Mouse (Mus musculus) heart, embryonic 11.5 days (tissue): Measurements from ENCODE around the gene Papolb. TPM values are rescaled to one million over a fixed set of nuclear protein-coding genes. Genes with fewer than 3 reads are reported as not detected.

ENCODE experiments used
- ATAC-seq: fragments of 200-750 bp; cut with Nextera tagmentation; replicated peaks from 2 replicates; pipeline ENCODE4 v1.8.0; 2017; ENCODE audit warnings: moderate library complexity; ENCODE audit not compliant: insufficient number of reproducible peaks, low FRiP score, low TSS enrichment
- H3K27ac ChIP-seq: fragments of 300-500 bp; sonication (generic); 2 replicates; pipeline ENCODE4 v1.5.1; 2014; ENCODE audit warnings: mild to moderate bottlenecking, low read depth, low read length
- H3K27me3 ChIP-seq: fragments of 300-500 bp; sonication (generic); 2 replicates; pipeline ENCODE4 v1.6.1; 2014; ENCODE audit warnings: mild to moderate bottlenecking, low read length, mixed read lengths; ENCODE audit not compliant: control insufficient read depth, insufficient read depth
- H3K36me3 ChIP-seq: fragments of 300-500 bp; sonication (generic); 2 replicates; pipeline ENCODE4 v1.6.1; 2014; ENCODE audit warnings: mild to moderate bottlenecking, low read length, moderate library complexity, mixed read lengths; ENCODE audit not compliant: control insufficient read depth, insufficient read depth
- H3K4me1 ChIP-seq: fragments of 300-500 bp; sonication (generic); 2 replicates; pipeline ENCODE4 v1.6.1; 2014; ENCODE audit warnings: low read length; ENCODE audit not compliant: control insufficient read depth, insufficient read depth
- H3K4me2 ChIP-seq: fragments of 300-500 bp; sonication (generic); 2 replicates; pipeline ENCODE4 v1.6.1; 2014; ENCODE audit warnings: mild to moderate bottlenecking, moderate library complexity
- H3K4me3 ChIP-seq: fragments of 300-500 bp; sonication (generic); 2 replicates; pipeline ENCODE4 v1.5.1; 2014; ENCODE audit warnings: low read depth, low read length
- H3K9ac ChIP-seq: fragments of 300-500 bp; sonication (generic); 2 replicates; pipeline ENCODE4 v1.6.1; 2014; ENCODE audit warnings: mild to moderate bottlenecking, low read depth, low read length, moderate library complexity
- H3K9me3 ChIP-seq: fragments of 300-500 bp; sonication (generic); replicated peaks from 2 replicates; pipeline ENCODE4 v1.6.1; 2016; ENCODE audit warnings: low read length; ENCODE audit not compliant: control insufficient read depth
- WGBS: fragments of 180-500 bp; shearing (Covaris S2); extraction: QIAGEN DNeasy Blood & Tissue Kit; methylation state at CpG from one replicate; pipeline ENCODE4 v1.1.7; 2014; ENCODE audit not compliant: insufficient replicate concordance; 5-methylcytosine and 5-hydroxymethylcytosine counted together
- polyA plus RNA-seq: library from polyadenylated mRNA; unstranded; fragments of >200 nt; fragmentation: Nextera tagmentation; extraction: Ambion mirVana; gene quantifications from 2 replicates; pipeline ENCODE4 v1.2.1, GENCODE M21; 2014

Gene Papolb
- polyA plus RNA-seq = 0.37 and 0.39 TPM in 2 replicates

DNA sequence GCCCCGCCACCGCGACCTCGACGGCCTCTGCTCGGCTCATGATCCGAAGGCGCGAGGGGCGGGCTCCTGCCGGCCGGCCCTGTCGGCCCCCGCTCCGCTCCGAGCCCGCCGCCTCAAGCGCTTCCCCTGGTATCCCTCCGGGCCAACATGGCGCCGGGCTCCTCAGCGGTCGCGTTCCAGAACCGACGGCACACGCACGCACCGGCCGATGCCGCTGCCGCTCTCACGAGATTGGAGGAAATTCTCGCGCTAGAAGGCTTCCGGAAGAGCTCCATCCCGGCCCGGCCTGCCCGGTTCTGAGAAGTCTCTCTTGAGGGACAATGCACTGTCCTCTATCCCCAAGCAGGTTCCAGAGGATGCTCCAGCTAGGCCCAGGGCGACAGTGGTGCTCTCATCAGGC, at the start of gene Papolb:
Gene Papolb (minus strand): TSS at position 162 of the 400 bp plus-strand sequence.
- ATAC-seq = no peak
- H3K9me3 ChIP-seq = no peaks in the 10 kb centered on the region
- no peaks in the 10 kb centered on the region; the same call in 1 of the 2 replicates for H3K27me3 ChIP-seq
- 0 out of 2 replicates have a peak within 1 kb of the TSS, but pooled peaks have one; percentile 17 for H3K4me3 ChIP-seq
- peak within 1 kb of the TSS; percentile 51 for H3K4me2 ChIP-seq
- WGBS = 34% methylated on average over 41 of the region's 41 CpGs
- no peaks in the 10 kb centered on the region for H3K36me3 ChIP-seq
- H3K27ac ChIP-seq = no peak within 1 kb of the TSS
- peaks cover 12% of the 10 kb centered on the region for H3K4me1 ChIP-seq
- H3K9ac ChIP-seq = no peak within 1 kb of the TSS; the same call in 1 of the 2 replicates

DNA sequence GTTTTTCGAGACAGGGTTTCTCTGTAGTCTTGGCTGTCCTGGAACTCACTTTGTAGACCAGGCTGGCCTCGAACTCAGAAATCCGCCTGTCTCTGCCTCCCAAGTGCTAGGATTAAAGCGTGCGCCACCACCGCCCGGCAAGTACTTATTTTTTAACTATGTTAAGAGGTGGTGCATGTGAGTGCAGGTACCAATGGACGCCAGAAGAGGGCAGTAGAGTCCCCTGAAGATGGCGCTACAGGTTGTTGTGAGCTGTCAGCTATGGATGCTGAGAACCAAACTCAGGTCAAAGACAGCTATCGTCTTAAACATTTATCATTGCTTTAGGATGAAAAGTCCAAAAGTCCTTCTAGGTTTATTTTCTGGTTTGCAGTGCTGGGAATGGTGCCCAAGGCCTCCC, 48.3 kb upstream of the Papolb start:
- Histone ChIP-seq H3K36me3 (no peaks in the 10 kb centered on the region), H3K4me3 (no peak overlapping the region), H3K4me1 (no peaks in the 10 kb centered on the region), H3K4me2 (no peak overlapping the region), H3K9me3 (no peaks in the 10 kb centered on the region), H3K9ac (no peak overlapping the region), H3K27me3 (no peaks in the 10 kb centered on the region; the same call in 1 of the 2 replicates), H3K27ac (no peak overlapping the region)
- WGBS = 86% methylated on average over 10 of the region's 10 CpGs
- no peak for ATAC-seq

DNA sequence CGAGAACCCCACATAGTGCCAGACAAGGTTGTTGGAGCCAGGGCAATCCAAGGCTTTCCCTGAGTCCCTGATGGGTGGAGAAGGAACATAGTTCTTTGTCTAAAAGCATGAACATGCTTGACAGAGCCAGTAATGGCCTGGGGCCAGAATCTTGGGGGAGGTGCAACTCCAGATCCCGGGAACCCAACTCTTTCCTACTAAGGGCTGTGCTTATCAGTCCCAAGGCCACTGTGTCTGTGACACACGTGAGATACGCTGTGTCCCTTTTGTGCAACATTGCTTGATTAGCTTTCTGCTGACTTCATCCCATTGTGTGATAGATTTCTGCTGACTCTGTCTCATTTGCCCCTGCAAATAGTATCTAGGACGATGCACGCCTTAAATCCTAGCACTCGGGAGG, 47.0 kb upstream of the Papolb start:
- no peak for ATAC-seq
- Histone ChIP-seq H3K9ac (no peak overlapping the region), H3K4me1 (no peaks in the 10 kb centered on the region), H3K4me2 (no peak overlapping the region), H3K4me3 (no peak overlapping the region), H3K36me3 (no peaks in the 10 kb centered on the region), H3K9me3 (no peaks in the 10 kb centered on the region), H3K27ac (no peak overlapping the region), H3K27me3 (no peaks in the 10 kb centered on the region; the same call in 1 of the 2 replicates)
- 71% methylated on average over 7 of the region's 7 CpGs for WGBS

DNA sequence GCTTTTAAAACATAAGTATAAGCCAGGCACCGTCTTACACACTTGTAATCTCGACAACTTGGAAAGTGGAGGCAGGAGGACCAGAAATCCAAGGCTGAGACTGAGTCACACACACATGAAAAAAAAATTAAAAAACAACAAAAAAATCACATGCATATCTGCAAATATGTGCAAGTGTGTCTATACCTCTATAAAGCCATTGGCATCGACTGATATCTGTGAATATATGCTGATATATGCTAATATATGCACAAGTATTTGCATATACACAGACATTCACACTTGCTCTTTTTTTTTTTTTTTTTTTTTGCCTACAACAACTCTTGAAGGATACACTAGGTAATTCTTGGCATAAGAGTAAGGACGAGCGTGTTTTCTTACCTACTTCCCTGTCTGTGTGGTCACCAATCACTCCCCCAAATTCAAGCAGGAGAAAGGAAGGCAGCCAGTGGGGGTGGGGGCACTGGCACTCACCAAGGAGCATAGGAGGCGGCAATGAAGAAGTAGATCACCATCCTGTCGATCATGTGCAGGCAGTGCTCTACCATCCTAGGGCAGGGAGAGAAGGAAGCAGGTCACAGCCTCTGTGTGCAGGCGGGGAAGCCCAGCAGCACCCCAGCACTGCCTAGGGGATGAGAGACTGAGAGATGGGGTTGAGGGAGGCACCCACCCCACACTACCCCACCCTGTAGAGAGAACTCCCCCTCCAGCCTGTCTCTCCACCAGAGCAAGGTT, 44.6 kb upstream of the Papolb start:
- no peak for ATAC-seq
- no peak overlapping the region for H3K27ac ChIP-seq

DNA sequence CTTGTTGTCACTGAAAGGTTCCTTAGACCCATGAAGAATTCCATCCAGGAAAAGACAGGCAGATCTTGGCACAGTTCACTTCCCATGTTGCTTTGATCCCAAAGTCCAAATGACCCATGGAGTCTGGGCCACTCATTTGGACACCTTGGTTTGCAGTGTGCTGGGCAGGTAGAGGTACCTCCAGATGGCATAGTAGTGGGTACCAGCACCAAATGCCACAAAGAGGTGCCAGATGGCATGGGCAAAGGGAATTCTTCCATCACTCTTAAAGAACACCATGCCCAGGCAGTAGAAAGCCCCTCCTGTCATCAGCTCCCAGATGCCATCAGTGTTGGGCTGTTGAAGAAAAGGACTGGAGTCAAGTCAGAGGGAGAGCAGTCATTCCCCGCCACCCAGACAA, 34.7 kb upstream of the Papolb start:
- Histone ChIP-seq H3K27ac (no peak overlapping the region), H3K9me3 (no peaks in the 10 kb centered on the region; the same call in 1 of the 2 replicates), H3K4me3 (no peak overlapping the region), H3K4me1 (no peaks in the 10 kb centered on the region), H3K27me3 (no peaks in the 10 kb centered on the region), H3K9ac (no peak overlapping the region), H3K4me2 (no peak overlapping the region), H3K36me3 (no peaks in the 10 kb centered on the region)
- 84% methylated on average over 1 of the region's 1 CpGs for WGBS
- no peak for ATAC-seq

More for the DNA sequence above, 44.6 kb upstream of the Papolb start:
- Histone ChIP-seq H3K36me3 (no peaks in the 10 kb centered on the region), H3K4me3 (no peak overlapping the region), H3K27me3 (no peaks in the 10 kb centered on the region), H3K9me3 (no peaks in the 10 kb centered on the region), H3K4me1 (no peaks in the 10 kb centered on the region), H3K9ac (no peak overlapping the region), H3K4me2 (no peak overlapping the region)
- WGBS = 74% methylated on average over 8 of the region's 8 CpGs

DNA sequence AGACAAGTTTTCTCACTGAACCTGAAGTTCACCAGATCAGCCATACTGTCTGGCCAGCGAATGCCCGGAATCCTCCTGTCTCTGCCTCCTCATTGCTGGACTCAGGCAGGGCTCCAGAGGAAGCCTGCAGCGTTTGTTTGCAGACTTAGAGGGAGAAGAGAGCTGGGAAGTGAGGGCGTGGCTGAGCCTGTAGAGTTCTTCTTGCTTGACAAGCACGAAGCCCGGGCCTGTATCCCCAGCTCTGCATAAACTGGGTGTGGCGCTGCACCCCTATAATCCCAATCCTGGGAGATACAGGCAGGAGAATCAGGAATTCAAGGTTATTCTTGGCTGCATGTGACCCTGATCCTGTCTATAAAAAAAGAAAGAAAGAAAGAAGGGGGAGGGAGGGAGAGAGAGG, 30.4 kb upstream of the Papolb start:
- no peak overlapping the region for H3K4me2 ChIP-seq
- H3K9ac ChIP-seq = no peak overlapping the region
- no peak overlapping the region for H3K4me3 ChIP-seq
- H3K36me3 ChIP-seq = no peaks in the 10 kb centered on the region
- H3K27ac ChIP-seq = no peak overlapping the region
- no peaks in the 10 kb centered on the region for H3K9me3 ChIP-seq
- no peak for ATAC-seq
- H3K27me3 ChIP-seq = no peaks in the 10 kb centered on the region
- no peaks in the 10 kb centered on the region for H3K4me1 ChIP-seq
- 48% methylated on average over 7 of the region's 7 CpGs for WGBS

DNA sequence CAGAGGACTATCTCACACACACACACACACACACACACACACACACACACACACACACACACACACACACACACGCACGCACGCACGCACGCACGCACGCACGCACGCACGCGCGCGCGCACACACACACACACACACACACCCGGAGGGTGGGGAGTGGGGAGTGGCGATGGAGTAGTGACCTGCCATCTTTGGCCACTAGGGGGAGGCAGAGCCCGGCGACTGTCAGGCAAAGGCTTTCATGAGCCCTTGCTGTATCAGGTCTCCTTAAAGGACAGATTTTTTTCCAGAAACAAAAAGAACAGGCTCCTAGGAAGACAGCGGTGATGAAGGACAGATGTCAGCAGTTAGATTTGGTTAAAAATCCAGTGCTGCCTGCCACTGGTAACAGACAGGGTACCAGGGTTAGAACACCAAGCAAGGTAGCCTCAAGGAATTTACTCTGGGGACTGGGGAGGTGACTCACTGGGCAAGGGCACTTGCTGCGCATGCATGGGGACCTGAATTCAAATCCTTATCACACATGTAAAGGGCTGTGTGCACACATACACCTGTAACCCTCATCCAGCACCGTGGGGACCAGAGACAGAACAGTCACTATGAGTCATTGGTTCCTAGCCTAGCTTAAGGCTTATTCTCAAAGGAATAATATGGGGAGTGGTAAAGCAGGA, 27.7 kb upstream of the Papolb start:
- Histone ChIP-seq H3K4me1 (no peaks in the 10 kb centered on the region), H3K36me3 (no peaks in the 10 kb centered on the region), H3K27ac (no peak overlapping the region), H3K9ac (no peak overlapping the region), H3K27me3 (no peaks in the 10 kb centered on the region), H3K4me3 (no peak overlapping the region), H3K9me3 (no peaks in the 10 kb centered on the region), H3K4me2 (peak overlapping the region; percentile 7; the same call in 1 of the 2 replicates)
- WGBS = 28% methylated on average over 15 of the region's 21 CpGs
- no peak for ATAC-seq

DNA sequence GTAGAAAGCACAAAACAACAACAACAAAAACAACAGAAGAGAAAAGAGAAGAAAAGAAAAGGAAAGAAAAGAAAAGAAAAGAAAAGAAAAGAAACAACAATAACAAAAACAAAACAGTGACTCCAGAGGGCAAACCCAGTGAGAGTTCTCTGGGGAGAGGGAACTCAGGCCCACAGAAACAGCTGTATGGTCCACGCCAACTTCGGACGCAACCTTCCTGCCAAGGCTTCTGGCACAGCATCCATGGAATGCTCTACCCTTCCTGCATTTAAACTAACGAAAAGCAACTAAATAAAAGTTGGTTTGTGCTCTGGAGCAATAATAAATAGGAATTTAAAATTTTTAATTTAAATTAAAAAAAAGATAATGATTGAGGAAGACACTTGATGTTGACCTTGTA, 26.8 kb upstream of the Papolb start:
- Histone ChIP-seq H3K27me3 (no peaks in the 10 kb centered on the region), H3K4me2 (no peak overlapping the region), H3K36me3 (no peaks in the 10 kb centered on the region), H3K9ac (no peak overlapping the region), H3K4me1 (no peaks in the 10 kb centered on the region), H3K9me3 (no peaks in the 10 kb centered on the region), H3K27ac (no peak overlapping the region), H3K4me3 (no peak overlapping the region)
- WGBS = 92% methylated on average over 4 of the region's 4 CpGs
- no peak for ATAC-seq
